Mouse (Mus musculus): ENCODE data around the gene Rbm3. TPM values are rescaled to one million over a fixed set of nuclear protein-coding genes. Genes with fewer than 3 reads are reported as not detected.

The Rbm3 gene
- total RNA-seq, 2 experiments from 2014 or later, result 86.0 to 124 TPM

GRCm38 (mm10) chrX:8167716-8168647 is 22.3 kb upstream of the Rbm3 start:
- no peak overlapping the region for H3K4me3 ChIP-seq
- intact Hi-C loops (cut with DNase I), result no loop called here
- no peak for TF ChIP-seq CTCF (IDR thresholded peaks at IDR 0.05)
- no peak for DNase-seq (ENCODE audit: extremely low spot score in 1 of 2, low spot score in 2 of 2)
- no peak overlapping the region for H3K27ac ChIP-seq

DNA sequence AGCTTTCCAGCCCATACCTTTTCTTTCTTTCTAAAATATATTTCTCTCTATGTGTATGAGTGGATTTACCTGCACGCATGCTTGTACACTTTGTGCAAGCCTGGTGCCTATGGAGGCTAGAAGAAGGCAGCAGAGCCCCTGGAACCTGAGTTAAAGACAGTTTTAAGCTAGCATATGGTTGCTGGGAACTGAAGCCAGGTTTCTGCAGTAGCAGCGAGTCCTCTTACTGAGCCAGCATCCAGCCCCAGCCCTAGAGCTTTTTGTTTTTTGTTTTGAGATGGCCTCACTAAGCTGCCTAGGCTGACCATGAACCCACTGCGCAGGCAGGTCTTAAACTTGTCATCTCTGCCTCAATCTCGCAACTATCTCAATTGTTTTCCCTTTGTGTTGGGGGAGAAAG is 18.8 kb upstream of the Rbm3 start:
- no peak overlapping the region for H3K27ac ChIP-seq
- no peak for TF ChIP-seq CTCF (IDR thresholded peaks at IDR 0.05)
- no peak overlapping the region for H3K4me3 ChIP-seq
- no peak for DNase-seq (ENCODE audit: extremely low spot score in 1 of 2, low spot score in 2 of 2)
- intact Hi-C loops (cut with DNase I), result no loop called here

DNA sequence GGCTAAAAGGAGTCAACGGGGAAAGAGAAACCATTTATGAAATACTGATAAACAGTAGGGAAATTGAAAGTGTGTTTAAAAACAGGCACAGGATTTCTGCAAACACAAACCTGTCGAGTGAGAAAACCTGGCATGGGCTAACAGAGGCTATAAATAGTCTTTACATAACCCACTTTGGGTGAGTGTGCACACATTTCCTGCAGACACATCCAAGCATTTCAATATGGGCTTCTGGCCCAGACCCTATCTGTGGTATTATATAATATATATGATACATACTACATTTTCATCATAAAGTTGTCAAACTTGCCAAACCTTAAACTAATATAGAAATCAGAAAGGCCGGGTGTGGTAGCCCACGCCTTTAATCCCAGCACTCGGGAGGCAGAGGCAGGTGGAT is 17.4 kb upstream of the Rbm3 start:
- TF ChIP-seq CTCF (IDR thresholded peaks at IDR 0.05), result no peak
- no peak for DNase-seq (ENCODE audit: extremely low spot score in 1 of 2, low spot score in 2 of 2)
- H3K4me3 ChIP-seq, result no peak overlapping the region
- no peak overlapping the region for H3K27ac ChIP-seq
- intact Hi-C loops (cut with DNase I), result no loop called here

GRCm38 (mm10) chrX:8143750-8144149 is 1.9 kb downstream of the Rbm3 start:
- no peak for DNase-seq (ENCODE audit: extremely low spot score in 1 of 2, low spot score in 2 of 2)
- Histone ChIP-seq H3K27ac (no peak overlapping the region), H3K4me3 (peak overlapping the region; percentile 73)
- intact Hi-C loops (cut with DNase I), result no loop called here
- TF ChIP-seq CTCF (IDR thresholded peaks at IDR 0.05), result no peak

DNA sequence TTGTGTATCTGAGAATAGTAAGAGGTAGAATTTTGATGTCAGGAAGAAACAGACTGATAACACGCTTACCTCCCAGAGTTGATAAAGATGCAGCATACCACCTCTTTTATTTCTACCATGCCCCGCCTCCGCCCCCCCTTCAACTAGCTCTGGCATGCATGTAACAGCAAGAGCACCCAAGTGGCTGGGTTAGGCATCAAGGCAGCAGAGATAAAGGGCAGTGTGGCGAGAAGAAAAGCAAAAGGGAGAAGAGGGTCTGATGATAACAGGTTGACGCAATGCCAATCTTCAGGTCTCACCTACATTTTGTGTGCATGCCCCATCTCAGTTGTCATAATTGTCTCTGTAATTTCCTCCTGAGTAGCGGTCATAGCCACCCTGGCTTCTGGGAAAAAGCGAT is 2.7 kb downstream of the Rbm3 start:
- Histone ChIP-seq H3K4me3 (no peak overlapping the region), H3K27ac (no peak overlapping the region)
- intact Hi-C loops (cut with DNase I), result no loop called here
- no peak for TF ChIP-seq CTCF (IDR thresholded peaks at IDR 0.05)
- no peak for DNase-seq (ENCODE audit: extremely low spot score in 1 of 2, low spot score in 2 of 2)

DNA sequence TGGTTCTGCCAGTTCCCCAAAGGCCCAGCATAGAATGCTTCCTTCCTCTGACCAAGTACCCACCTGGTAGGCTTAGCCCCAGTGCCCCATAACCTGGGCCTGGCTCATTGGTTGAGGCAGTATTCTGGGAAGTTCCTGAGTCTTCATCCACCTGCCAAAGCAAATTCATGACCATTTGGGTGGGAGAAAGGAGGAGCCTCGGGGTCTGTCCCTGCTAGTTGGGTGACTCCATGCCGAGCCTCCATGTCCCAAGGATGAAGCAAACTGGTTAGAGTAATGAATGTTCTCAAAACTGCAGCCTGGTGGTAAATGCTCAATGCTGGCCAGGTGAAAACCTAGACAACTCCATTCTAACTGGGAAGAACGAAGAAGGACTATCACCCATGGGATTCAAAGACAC is 4.6 kb downstream of the Rbm3 start:
- Histone ChIP-seq H3K4me3 (no peak overlapping the region), H3K27ac (no peak overlapping the region)
- no peak for DNase-seq (ENCODE audit: extremely low spot score in 1 of 2, low spot score in 2 of 2)
- TF ChIP-seq CTCF (IDR thresholded peaks at IDR 0.05), result no peak
- intact Hi-C loops (cut with DNase I), result no loop called here

GRCm38 (mm10) chrX:8140446-8140845 is 5.2 kb downstream of the Rbm3 start:
- intact Hi-C loops (cut with DNase I), result no loop called here
- no peak for TF ChIP-seq CTCF (IDR thresholded peaks at IDR 0.05)
- Histone ChIP-seq H3K27ac (no peak overlapping the region), H3K4me3 (no peak overlapping the region)
- DNase-seq (ENCODE audit: extremely low spot score in 1 of 2, low spot score in 2 of 2), result no peak

DNA sequence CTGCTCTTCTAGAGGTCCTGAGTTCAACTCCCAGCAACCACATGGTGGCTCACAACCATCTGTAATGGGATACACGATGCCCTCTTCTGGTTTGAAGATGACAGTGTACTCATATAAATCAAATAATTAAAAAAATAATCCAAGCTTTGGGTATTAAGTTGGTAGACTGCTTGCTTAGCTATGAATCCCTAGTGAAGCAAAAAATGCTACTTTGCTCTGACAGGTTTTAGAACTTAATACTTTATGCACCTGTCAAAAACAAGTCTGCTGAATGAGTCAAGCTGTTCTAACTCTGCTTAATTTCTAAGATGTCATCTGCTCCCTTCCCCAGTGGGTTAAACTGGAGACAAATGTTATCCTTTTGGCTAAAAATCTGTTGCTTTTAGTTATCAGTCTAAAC is 6.2 kb downstream of the Rbm3 start:
- DNase-seq (ENCODE audit: extremely low spot score in 1 of 2, low spot score in 2 of 2), result no peak
- no peak; the same call in 1 of the 2 replicates for TF ChIP-seq CTCF (IDR thresholded peaks at IDR 0.05)
- intact Hi-C loops (cut with DNase I), result no loop called here
- Histone ChIP-seq H3K4me3 (no peak overlapping the region), H3K27ac (no peak overlapping the region)

DNA sequence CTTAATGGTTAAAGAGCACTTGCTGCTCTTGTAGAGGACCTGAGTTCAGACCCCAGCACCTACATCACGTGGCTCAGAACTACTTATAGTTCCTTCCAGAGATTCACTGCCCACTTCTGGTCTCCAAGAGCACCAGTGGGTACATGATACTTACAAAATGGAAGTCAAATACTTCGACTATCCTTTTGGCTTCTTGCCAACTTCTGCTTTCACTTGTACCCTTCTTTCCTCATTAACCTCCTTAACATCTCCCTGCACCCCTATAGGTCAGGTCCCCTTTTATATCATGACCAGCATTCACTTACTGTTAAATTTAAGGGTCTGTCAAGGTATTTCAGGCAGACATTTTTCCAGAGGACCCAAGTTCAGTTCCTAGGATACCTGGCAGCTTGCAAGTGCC is 9.8 kb downstream of the Rbm3 start:
- TF ChIP-seq CTCF (IDR thresholded peaks at IDR 0.05), result no peak
- no peak for DNase-seq (ENCODE audit: extremely low spot score in 1 of 2, low spot score in 2 of 2)
- H3K27ac ChIP-seq, result no peak overlapping the region
- intact Hi-C loops (cut with DNase I), result no loop called here
- H3K4me3 ChIP-seq, result no peak overlapping the region

DNA sequence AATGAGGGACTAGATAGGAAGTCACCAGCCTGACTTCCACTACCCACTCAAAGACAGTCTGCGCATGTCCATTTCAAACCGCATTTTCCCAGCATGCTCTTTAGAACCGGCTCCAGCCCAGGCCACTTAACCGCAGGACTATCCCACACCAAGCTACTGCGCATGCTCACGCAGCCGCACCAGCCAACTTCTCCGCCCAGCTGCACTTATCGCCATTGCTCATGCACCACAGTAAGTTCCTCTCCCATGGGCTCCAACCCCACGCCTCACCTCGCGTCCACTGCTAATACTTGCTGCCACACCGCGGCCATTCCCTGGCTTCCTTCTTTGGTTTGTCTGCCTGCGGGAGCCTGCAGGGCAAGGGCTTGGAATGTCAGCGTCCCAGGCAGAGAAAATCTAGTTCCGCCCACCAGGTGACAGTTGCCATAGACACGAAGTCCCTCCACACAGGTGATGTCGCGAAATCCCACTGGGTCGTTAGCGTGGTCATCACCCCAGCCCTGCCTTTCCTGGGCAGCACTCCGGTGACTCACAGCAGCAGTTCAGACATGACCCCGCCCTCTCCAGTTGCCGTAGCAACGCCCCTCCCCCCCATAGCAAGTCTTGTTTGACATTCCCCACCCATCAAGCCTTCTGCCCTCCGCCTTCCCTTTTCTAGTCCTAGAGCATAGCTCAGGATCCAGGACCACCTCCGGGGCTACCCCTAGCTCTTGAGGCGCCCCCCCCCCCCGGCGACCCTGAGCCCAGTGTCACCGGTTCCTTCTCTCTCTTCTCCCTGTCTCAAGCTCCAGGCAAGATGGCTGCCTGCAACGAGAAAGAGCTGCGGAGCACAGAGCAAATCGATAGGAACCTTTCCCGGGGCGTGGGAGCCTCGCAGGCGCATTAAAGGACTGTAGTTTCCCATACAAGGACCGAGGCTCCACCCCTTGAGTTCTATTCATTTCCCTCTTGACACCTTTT is 13.4 kb downstream of the Rbm3 start, which contains the start of gene Wdr13:
Gene Wdr13, minus strand, starts transcription at position 876 of the 960 bp plus-strand sequence.
- TF ChIP-seq CTCF (IDR thresholded peaks at IDR 0.05), result no peak; the same call in 1 of the 2 replicates
- intact Hi-C loops (cut with DNase I), result loop anchor here (1.0 kb wide), 1 partner anchor 13 kb away; the partner anchor contains the start of gene Rbm3
- Histone ChIP-seq H3K4me3 (peak within 1 kb of the TSS; percentile 70), H3K27ac (peak within 1 kb of the TSS; percentile 97)
- DNase-seq (ENCODE audit: extremely low spot score in 1 of 2, low spot score in 2 of 2), result peak; percentile 85 to 88

GRCm38 (mm10) chrX:8131393-8131792 is 14.3 kb downstream of the Rbm3 start:
- H3K27ac ChIP-seq, result peak overlapping the region; percentile 97
- intact Hi-C loops (cut with DNase I), result no loop called here
- TF ChIP-seq CTCF (IDR thresholded peaks at IDR 0.05), result no peak
- peak overlapping the region; percentile 70 for H3K4me3 ChIP-seq
- DNase-seq (ENCODE audit: extremely low spot score in 1 of 2, low spot score in 2 of 2), result no peak

GRCm38 (mm10) chrX:8125235-8125634 is 20.4 kb downstream of the Rbm3 start:
- Histone ChIP-seq H3K4me3 (no peak overlapping the region), H3K27ac (no peak overlapping the region)
- DNase-seq (ENCODE audit: extremely low spot score in 1 of 2, low spot score in 2 of 2), result no peak
- TF ChIP-seq CTCF (IDR thresholded peaks at IDR 0.05), result peak; percentile 17
- intact Hi-C loops (cut with DNase I), result no loop called here

All from left cerebral cortex, adult 2 months (tissue).